Mouse (Mus musculus): ENCODE measurements at regions not wholly inside any gene's neighbourhood (a gene's known extent, or its start where the extent isn't known, plus 50 kb on each side); places are given as distances from the start of the nearest gene placed in this dataset.

DNA sequence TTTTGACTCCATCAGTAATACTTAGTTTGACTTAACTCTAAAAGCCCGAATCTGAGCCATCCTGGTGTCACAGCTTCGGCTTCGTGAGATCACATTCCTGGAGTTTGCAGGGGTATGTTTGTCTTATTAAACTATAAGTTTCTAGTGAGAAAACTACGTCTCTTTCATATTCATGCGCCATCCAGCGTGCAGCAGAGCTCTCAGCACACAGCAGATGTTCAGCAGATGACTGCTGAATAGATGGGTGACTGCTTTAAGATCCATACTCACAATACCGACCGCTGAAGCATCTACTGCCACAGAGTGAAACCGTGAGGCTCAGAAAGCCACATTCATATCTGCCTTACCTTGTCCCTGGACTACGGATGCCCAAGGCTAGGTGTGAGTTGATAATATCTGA lies 403.8 kb upstream of the Slc30a5 start:
- TF ChIP-seq CTCF (IDR thresholded peaks at IDR 0.05) (no peak), EP300 (IDR thresholded peaks at IDR 0.05) (no peak)
